Mouse (Mus musculus): ENCODE measurements around the gene Tbc1d1. TPM values are rescaled to one million over a fixed set of nuclear protein-coding genes. Genes with fewer than 3 reads are reported as not detected.
A peak's percentile ranks its signal among the peaks of the same experiment; 100 is the strongest.
"Not testable (repeated sequence)": the region's sequence is repeated elsewhere in the genome, so short reads cannot be mapped to it uniquely, and the experiment has no call there.

Gene Tbc1d1
- polyA plus RNA-seq, 1 experiment from 2014 or later = 27.4 TPM

- no peak for ATAC-seq (replicated peaks; ENCODE audit: extremely low read depth, insufficient read depth, low FRiP score)
- H3K4me1 ChIP-seq (ENCODE audit: control insufficient read depth, insufficient read depth, low read length) = peaks cover 23% of the 10 kb centered on the region
- no peak overlapping the region for H3K4me2 ChIP-seq (ENCODE audit: low read depth, low read length)
- H3K27ac ChIP-seq (ENCODE audit: low read length) = 0 out of 2 replicates have a peak overlapping the region, but pooled peaks have one; percentile 7
- H3K36me3 ChIP-seq (ENCODE audit: control insufficient read depth, insufficient read depth) = peaks cover 8% of the 10 kb centered on the region
- no peaks in the 10 kb centered on the region for H3K27me3 ChIP-seq (ENCODE audit: control insufficient read depth, insufficient read depth, low read length)
- H3K4me3 ChIP-seq (ENCODE audit: low read length) = no peak overlapping the region
- no peaks in the 10 kb centered on the region for H3K9me3 ChIP-seq (replicated peaks; ENCODE audit: control insufficient read depth, low read length)
- 80% methylated on average over 7 of the region's 7 CpGs for WGBS
- no peak overlapping the region for H3K9ac ChIP-seq (ENCODE audit: low read length)
Observed at GRCm38 (mm10) chr5:64327212-64327902, 171.3 kb downstream of the Tbc1d1 start.

DNA sequence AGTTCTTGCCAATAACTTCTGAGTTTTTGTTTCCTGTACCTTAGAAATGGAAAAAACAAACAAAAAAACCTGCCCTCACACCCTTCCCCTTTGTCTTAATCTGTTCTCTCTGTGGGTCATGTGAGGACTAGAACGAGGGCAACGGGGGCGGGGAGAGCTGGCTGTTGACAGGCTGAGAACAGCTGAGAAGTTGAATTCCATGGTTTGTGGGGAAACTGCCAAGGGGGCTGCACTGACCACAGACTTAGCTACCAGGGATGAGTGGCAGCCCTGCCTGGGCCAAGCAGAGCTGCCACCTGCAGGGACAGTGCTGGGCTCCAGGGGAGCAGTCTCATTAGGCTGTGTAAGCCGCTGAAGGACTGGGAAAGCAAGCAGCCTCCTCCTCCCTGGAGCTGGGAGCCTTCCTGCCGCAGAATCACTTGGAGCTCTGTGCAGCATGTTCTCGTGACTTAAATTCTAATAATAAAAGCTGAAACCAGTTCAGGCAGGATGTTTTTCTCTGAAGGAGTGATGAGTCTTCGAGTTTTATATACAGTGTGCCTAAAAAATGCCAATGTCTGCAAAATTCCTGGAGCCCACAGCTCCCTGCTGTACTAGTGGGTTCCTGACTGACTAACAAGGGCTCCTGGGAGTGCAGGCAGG lies 180.8 kb downstream of the Tbc1d1 start:
- 15% methylated on average over 7 of the region's 7 CpGs for WGBS
- Histone ChIP-seq H3K4me3 (ENCODE audit: low read length) (no peak overlapping the region), H3K9me3 (replicated peaks; ENCODE audit: control insufficient read depth, low read length) (no peaks in the 10 kb centered on the region), H3K4me2 (ENCODE audit: low read depth, low read length) (no peak overlapping the region), H3K9ac (ENCODE audit: low read length) (peak overlapping the region; percentile 18; the same call in 1 of the 2 replicates), H3K4me1 (ENCODE audit: control insufficient read depth, insufficient read depth, low read length) (peaks cover 17% of the 10 kb centered on the region), H3K36me3 (ENCODE audit: control insufficient read depth, insufficient read depth) (peaks cover 21% of the 10 kb centered on the region), H3K27me3 (ENCODE audit: control insufficient read depth, insufficient read depth, low read length) (no peaks in the 10 kb centered on the region), H3K27ac (ENCODE audit: low read length) (peak overlapping the region; percentile 72)
- ATAC-seq (replicated peaks; ENCODE audit: extremely low read depth, insufficient read depth, low FRiP score) = peak; percentile 87

GRCm38 (mm10) chr5:64338795-64339194 lies 182.7 kb downstream of the Tbc1d1 start:
- peaks cover 12% of the 10 kb centered on the region for H3K36me3 ChIP-seq (ENCODE audit: control insufficient read depth, insufficient read depth)
- not testable (repeated sequence) for H3K4me2 ChIP-seq (ENCODE audit: low read depth, low read length); H3K27ac ChIP-seq (ENCODE audit: low read length); H3K9ac ChIP-seq (ENCODE audit: low read length); H3K4me3 ChIP-seq (ENCODE audit: low read length); H3K27me3 ChIP-seq (ENCODE audit: control insufficient read depth, insufficient read depth, low read length); H3K9me3 ChIP-seq (replicated peaks; ENCODE audit: control insufficient read depth, low read length); ATAC-seq (replicated peaks; ENCODE audit: extremely low read depth, insufficient read depth, low FRiP score)
- peaks cover 19% of the 10 kb centered on the region for H3K4me1 ChIP-seq (ENCODE audit: control insufficient read depth, insufficient read depth, low read length)
- 68% methylated on average over 6 of the region's 6 CpGs for WGBS

- H3K27me3 ChIP-seq (ENCODE audit: control insufficient read depth, insufficient read depth, low read length) = no peaks in the 10 kb centered on the region
- H3K9ac ChIP-seq (ENCODE audit: low read length) = no peak overlapping the region
- H3K4me3 ChIP-seq (ENCODE audit: low read length) = no peak overlapping the region
- H3K36me3 ChIP-seq (ENCODE audit: control insufficient read depth, insufficient read depth) = peaks cover 3% of the 10 kb centered on the region
- ATAC-seq (replicated peaks; ENCODE audit: extremely low read depth, insufficient read depth, low FRiP score) = no peak
- H3K4me2 ChIP-seq (ENCODE audit: low read depth, low read length) = no peak overlapping the region
- 0 out of 2 replicates have a peak overlapping the region, but pooled peaks have one; percentile 33 for H3K27ac ChIP-seq (ENCODE audit: low read length)
- H3K9me3 ChIP-seq (replicated peaks; ENCODE audit: control insufficient read depth, low read length) = no peaks in the 10 kb centered on the region
- H3K4me1 ChIP-seq (ENCODE audit: control insufficient read depth, insufficient read depth, low read length) = peaks cover 29% of the 10 kb centered on the region
- WGBS = 90% methylated on average over 3 of the region's 3 CpGs
Observed at GRCm38 (mm10) chr5:64340366-64340765, 184.3 kb downstream of the Tbc1d1 start.

DNA sequence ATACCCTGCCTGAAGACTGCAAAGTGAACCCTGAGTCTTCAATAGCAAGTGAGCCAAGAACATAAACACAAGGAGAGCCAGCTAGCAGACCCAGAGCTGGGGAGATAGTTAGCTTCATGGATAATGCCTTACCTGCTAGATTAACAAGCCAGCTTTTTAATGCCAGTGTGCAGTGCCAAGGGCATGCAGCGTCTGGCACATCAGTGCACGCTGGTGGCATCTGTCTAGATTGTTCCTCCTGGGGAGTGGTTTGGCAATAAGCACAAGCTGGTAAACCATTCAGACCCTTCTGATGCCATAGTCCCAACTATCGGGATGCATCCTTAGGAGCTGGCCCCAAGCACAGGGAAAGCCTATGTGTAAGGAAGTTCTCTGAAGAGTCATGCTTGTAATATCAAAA lies 185.6 kb downstream of the Tbc1d1 start:
- no peak for ATAC-seq (replicated peaks; ENCODE audit: extremely low read depth, insufficient read depth, low FRiP score)
- Histone ChIP-seq H3K4me3 (ENCODE audit: low read length) (no peak overlapping the region), H3K4me1 (ENCODE audit: control insufficient read depth, insufficient read depth, low read length) (peaks cover 24% of the 10 kb centered on the region), H3K36me3 (ENCODE audit: control insufficient read depth, insufficient read depth) (no peaks in the 10 kb centered on the region), H3K27me3 (ENCODE audit: control insufficient read depth, insufficient read depth, low read length) (no peaks in the 10 kb centered on the region), H3K27ac (ENCODE audit: low read length) (no peak overlapping the region), H3K9ac (ENCODE audit: low read length) (no peak overlapping the region), H3K4me2 (ENCODE audit: low read depth, low read length) (no peak overlapping the region), H3K9me3 (replicated peaks; ENCODE audit: control insufficient read depth, low read length) (no peaks in the 10 kb centered on the region)
- WGBS = 94% methylated on average over 3 of the region's 3 CpGs

- Histone ChIP-seq H3K9ac (ENCODE audit: low read length) (no peak overlapping the region), H3K4me1 (ENCODE audit: control insufficient read depth, insufficient read depth, low read length) (peaks cover 20% of the 10 kb centered on the region), H3K4me3 (ENCODE audit: low read length) (no peak overlapping the region), H3K36me3 (ENCODE audit: control insufficient read depth, insufficient read depth) (no peaks in the 10 kb centered on the region), H3K9me3 (replicated peaks; ENCODE audit: control insufficient read depth, low read length) (no peaks in the 10 kb centered on the region), H3K27me3 (ENCODE audit: control insufficient read depth, insufficient read depth, low read length) (no peaks in the 10 kb centered on the region), H3K27ac (ENCODE audit: low read length) (no peak overlapping the region), H3K4me2 (ENCODE audit: low read depth, low read length) (no peak overlapping the region)
- ATAC-seq (replicated peaks; ENCODE audit: extremely low read depth, insufficient read depth, low FRiP score) = no peak
- WGBS = 81% methylated on average over 10 of the region's 10 CpGs
Observed at GRCm38 (mm10) chr5:64342138-64342537, 186.0 kb downstream of the Tbc1d1 start.

- no peaks in the 10 kb centered on the region for H3K36me3 ChIP-seq (ENCODE audit: control insufficient read depth, insufficient read depth)
- H3K4me2 ChIP-seq (ENCODE audit: low read depth, low read length) = no peak overlapping the region
- no peak overlapping the region for H3K4me3 ChIP-seq (ENCODE audit: low read length)
- peaks cover 17% of the 10 kb centered on the region; the same call in 1 of the 2 replicates for H3K4me1 ChIP-seq (ENCODE audit: control insufficient read depth, insufficient read depth, low read length)
- ATAC-seq (replicated peaks; ENCODE audit: extremely low read depth, insufficient read depth, low FRiP score) = peak; percentile 53
- H3K27me3 ChIP-seq (ENCODE audit: control insufficient read depth, insufficient read depth, low read length) = no peaks in the 10 kb centered on the region
- WGBS = 37% methylated on average over 5 of the region's 5 CpGs
- peak overlapping the region; percentile 10; the same call in 1 of the 2 replicates for H3K9ac ChIP-seq (ENCODE audit: low read length)
- H3K9me3 ChIP-seq (replicated peaks; ENCODE audit: control insufficient read depth, low read length) = no peaks in the 10 kb centered on the region
- H3K27ac ChIP-seq (ENCODE audit: low read length) = peak overlapping the region; percentile 56
Observed at GRCm38 (mm10) chr5:64343972-64344700, 188.0 kb downstream of the Tbc1d1 start.

DNA sequence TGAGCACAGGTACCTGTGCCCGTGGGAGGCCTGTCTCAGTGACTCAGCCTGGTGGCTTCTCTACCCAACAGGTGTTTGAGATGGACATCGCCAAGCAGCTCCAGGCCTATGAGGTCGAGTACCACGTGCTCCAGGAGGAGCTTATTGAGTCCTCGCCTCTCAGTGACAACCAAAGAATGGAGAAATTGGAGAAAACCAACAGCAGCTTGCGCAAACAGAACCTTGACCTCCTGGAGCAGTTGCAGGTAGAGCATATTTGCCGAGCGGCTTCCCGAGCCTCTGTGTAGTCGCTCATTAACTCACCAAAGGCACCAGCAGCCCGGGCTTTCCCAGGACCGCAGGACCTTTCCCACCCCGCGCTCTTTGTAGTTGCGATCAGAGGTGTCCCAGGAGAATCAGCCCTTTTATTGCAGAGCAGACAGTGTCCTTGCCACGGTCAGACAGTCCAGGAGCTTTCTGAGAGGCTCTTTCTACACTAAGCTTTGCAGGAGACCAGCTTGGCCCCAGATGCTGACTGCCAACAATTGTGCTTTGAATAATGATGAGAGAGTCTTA lies 189.2 kb downstream of the Tbc1d1 start:
- Histone ChIP-seq H3K9ac (ENCODE audit: low read length) (no peak overlapping the region), H3K27ac (ENCODE audit: low read length) (no peak overlapping the region), H3K9me3 (replicated peaks; ENCODE audit: control insufficient read depth, low read length) (no peaks in the 10 kb centered on the region), H3K36me3 (ENCODE audit: control insufficient read depth, insufficient read depth) (peaks cover 3% of the 10 kb centered on the region; the same call in 1 of the 2 replicates), H3K4me1 (ENCODE audit: control insufficient read depth, insufficient read depth, low read length) (peaks cover 11% of the 10 kb centered on the region; the same call in 1 of the 2 replicates), H3K27me3 (ENCODE audit: control insufficient read depth, insufficient read depth, low read length) (no peaks in the 10 kb centered on the region), H3K4me2 (ENCODE audit: low read depth, low read length) (no peak overlapping the region), H3K4me3 (ENCODE audit: low read length) (no peak overlapping the region)
- no peak for ATAC-seq (replicated peaks; ENCODE audit: extremely low read depth, insufficient read depth, low FRiP score)
- WGBS = 84% methylated on average over 16 of the region's 16 CpGs

Measured in heart, embryonic 16.5 days (tissue).